Mouse (Mus musculus): ENCODE measurements around the gene Iqce. TPM values are rescaled to one million over a fixed set of nuclear protein-coding genes. Genes with fewer than 3 reads are reported as not detected.

Iqce gene
- polyA plus RNA-seq, 1 experiment: 4.8 TPM

DNA sequence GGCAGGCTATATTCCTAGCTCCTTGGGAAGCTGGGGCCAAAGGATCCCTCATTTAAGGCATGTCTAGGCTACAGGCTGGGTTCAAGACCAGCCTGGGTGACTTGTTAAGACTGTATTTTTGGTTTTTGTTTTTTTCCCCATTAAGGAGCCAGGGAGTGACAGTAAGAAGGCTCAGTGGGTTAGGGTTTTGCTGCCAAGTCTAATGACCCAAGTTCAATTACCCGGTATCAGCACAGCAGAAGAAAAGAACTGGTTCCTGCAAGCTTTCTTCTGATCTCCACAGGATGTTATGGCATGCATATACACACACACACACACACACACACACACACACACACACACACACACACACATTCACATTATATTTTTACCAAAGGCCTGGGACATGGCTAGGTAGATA is 41.8 kb downstream of the Iqce start:
- Histone ChIP-seq H3K4me2 (ENCODE audit: low read depth) (no peak overlapping the region), H3K36me3 (ENCODE audit: control insufficient read depth, insufficient read depth) (no peaks in the 10 kb centered on the region), H3K79me2 (ENCODE audit: control insufficient read depth, insufficient read depth) (no peaks in the 10 kb centered on the region), H3ac (ENCODE audit: control insufficient read depth, insufficient read length) (no peak overlapping the region), H3K27me3 (ENCODE audit: control insufficient read depth, insufficient read depth, insufficient read length) (no peaks in the 10 kb centered on the region), H3K4me3 (no peak overlapping the region)
- TF ChIP-seq TCF12 (IDR thresholded peaks at IDR 0.05; ENCODE audit: insufficient read depth, poor library complexity, severe bottlenecking) (no peak), E2F4 (IDR thresholded peaks at IDR 0.05; ENCODE audit: insufficient read depth) (no peak), MYOG (IDR thresholded peaks at IDR 0.05; ENCODE audit: control insufficient read depth in 1 of 3, insufficient read depth in 1 of 3, insufficient read length in 2 of 3, low read depth in 2 of 3) (no peak), POLR2A (IDR thresholded peaks at IDR 0.05; ENCODE audit: insufficient read length, low read depth) (no peak), MYOD1 (IDR thresholded peaks at IDR 0.05; ENCODE audit: control insufficient read depth in 1 of 3, insufficient read length in 2 of 3, low read depth in 2 of 3) (no peak), TCF3 (IDR thresholded peaks at IDR 0.05; ENCODE audit: insufficient read length, low read depth) (no peak), REST (IDR thresholded peaks at IDR 0.05; ENCODE audit: insufficient read depth, insufficient read length) (no peak), SRF (IDR thresholded peaks at IDR 0.05; ENCODE audit: control insufficient read depth, insufficient read length, low read depth) (no peak), MAX (IDR thresholded peaks at IDR 0.05; ENCODE audit: low read depth) (no peak), CEBPB (IDR thresholded peaks at IDR 0.05; ENCODE audit: insufficient read depth, poor library complexity, severe bottlenecking) (no peak), USF1 (IDR thresholded peaks at IDR 0.05; ENCODE audit: low read depth) (no peak), POLR2AphosphoS2 (IDR thresholded peaks at IDR 0.05; ENCODE audit: insufficient read length, low read depth) (no peak)

DNA sequence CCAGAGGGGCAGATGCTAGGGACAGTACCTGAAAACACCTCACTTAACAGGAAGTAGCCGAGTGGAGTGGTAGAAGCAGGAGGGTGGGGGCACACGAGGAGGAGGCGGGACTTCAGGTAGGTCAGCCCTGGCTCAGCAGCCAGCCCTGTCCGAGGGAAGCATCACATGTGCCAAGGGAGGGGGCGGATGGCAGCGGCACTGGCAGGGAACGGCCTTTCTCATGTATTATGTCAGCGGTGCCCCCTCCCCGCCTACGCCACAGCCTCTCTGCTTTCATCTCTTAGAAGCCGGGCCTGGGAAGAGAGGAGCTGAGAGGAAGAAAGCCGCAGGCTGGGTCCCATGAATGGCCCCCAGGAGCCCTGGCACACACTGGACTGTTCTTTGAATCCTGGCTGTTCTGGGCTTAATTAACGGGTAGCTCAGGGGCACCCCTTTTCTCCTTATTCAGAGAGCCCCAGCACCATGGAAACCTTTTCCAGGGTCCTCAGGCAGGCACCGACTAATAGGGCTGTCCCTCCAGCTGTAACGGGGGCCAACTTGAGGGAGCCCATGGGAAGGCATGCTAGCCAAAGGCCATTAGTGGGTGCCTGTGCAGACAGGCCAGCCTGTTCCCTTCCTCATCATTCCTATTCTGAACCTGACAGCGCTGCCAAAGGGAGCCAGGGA is 42.4 kb downstream of the Iqce start:
- H3K36me3 ChIP-seq (ENCODE audit: control insufficient read depth, insufficient read depth): no peaks in the 10 kb centered on the region
- H3K4me3 ChIP-seq: no peak overlapping the region
- H3K27me3 ChIP-seq (ENCODE audit: control insufficient read depth, insufficient read depth, insufficient read length): no peaks in the 10 kb centered on the region
- TF ChIP-seq E2F4 (IDR thresholded peaks at IDR 0.05; ENCODE audit: insufficient read depth): no peak
- H3ac ChIP-seq (ENCODE audit: control insufficient read depth, insufficient read length): no peak overlapping the region
- no peak overlapping the region for H3K4me2 ChIP-seq (ENCODE audit: low read depth)
- no peaks in the 10 kb centered on the region for H3K79me2 ChIP-seq (ENCODE audit: control insufficient read depth, insufficient read depth)

DNA sequence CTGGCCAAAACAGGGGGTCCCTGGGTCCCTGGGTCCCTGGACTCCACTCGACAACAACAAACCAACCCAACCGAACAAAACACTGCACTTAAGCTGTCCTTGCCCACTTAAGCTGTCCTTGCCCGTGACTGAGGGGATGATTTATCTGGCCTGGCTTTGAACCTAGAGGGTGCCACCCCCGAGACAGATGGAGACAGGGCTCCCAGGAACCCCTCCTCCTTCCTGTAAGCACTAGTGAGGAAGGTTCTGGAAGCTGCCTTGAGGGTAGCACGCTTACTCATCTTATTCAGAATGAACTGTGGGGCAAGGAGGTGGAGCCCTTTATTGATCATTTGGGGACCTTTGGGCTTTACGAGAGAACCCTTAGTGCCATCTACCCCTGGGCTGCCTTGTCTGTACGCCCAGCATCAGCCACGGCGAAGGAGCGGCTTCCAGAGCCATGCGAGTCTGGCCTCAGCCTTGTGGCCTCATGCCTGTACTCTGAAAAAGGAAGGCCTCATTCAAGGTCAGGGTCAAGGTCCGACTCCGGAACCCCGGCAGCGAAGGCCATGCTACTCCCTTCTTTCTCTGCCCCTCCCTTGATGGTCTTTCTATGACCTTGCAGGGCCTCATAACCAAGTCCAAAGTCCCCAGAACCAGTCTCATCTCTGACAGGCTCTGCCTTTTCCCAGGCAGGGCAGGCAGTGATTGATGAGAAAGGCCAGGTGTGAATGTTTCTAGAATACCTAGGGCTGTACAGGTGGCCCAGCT is 47.9 kb downstream of the Iqce start:
- no peak overlapping the region for H3ac ChIP-seq (ENCODE audit: control insufficient read depth, insufficient read length)
- H3K4me3 ChIP-seq: no peak overlapping the region
- H3K79me2 ChIP-seq (ENCODE audit: control insufficient read depth, insufficient read depth): no peaks in the 10 kb centered on the region
- H3K36me3 ChIP-seq (ENCODE audit: control insufficient read depth, insufficient read depth): no peaks in the 10 kb centered on the region
- TF ChIP-seq TCF3 (IDR thresholded peaks at IDR 0.05; ENCODE audit: insufficient read length, low read depth) (no peak), MAX (IDR thresholded peaks at IDR 0.05; ENCODE audit: low read depth) (no peak), USF1 (IDR thresholded peaks at IDR 0.05; ENCODE audit: low read depth) (no peak), CEBPB (IDR thresholded peaks at IDR 0.05; ENCODE audit: insufficient read depth, poor library complexity, severe bottlenecking) (no peak), POLR2A (IDR thresholded peaks at IDR 0.05; ENCODE audit: insufficient read length, low read depth) (no peak), REST (IDR thresholded peaks at IDR 0.05; ENCODE audit: insufficient read depth, insufficient read length) (no peak), TCF12 (IDR thresholded peaks at IDR 0.05; ENCODE audit: insufficient read depth, poor library complexity, severe bottlenecking) (no peak), MYOD1 (IDR thresholded peaks at IDR 0.05; ENCODE audit: control insufficient read depth in 1 of 3, insufficient read length in 2 of 3, low read depth in 2 of 3) (no peak), E2F4 (IDR thresholded peaks at IDR 0.05; ENCODE audit: insufficient read depth) (no peak), POLR2AphosphoS2 (IDR thresholded peaks at IDR 0.05; ENCODE audit: insufficient read length, low read depth) (no peak), SRF (IDR thresholded peaks at IDR 0.05; ENCODE audit: control insufficient read depth, insufficient read length, low read depth) (no peak), MYOG (IDR thresholded peaks at IDR 0.05; ENCODE audit: control insufficient read depth in 1 of 3, insufficient read depth in 1 of 3, insufficient read length in 2 of 3, low read depth in 2 of 3) (no peak)
- no peaks in the 10 kb centered on the region for H3K27me3 ChIP-seq (ENCODE audit: control insufficient read depth, insufficient read depth, insufficient read length)
- H3K4me2 ChIP-seq (ENCODE audit: low read depth): no peak overlapping the region

DNA sequence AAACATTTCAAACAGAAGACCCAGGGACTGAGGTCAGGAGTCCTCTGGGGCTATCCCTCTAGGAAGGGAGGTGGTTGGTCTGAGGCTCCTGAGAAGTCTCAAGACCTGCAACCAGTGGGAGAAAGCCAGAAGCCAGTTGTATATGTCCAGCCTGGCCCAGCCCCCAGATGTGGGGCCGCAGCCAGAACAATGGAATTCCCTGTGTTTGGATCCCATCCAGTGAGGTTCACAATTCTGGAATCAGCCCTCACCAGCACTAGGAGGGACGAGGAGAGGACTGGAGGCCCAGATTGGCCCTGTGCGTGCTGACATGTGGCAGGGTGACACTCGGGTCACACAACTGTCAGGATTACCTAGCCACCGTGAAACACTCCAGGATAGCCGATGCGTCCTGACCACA is 49.6 kb downstream of the Iqce start:
- H3K36me3 ChIP-seq (ENCODE audit: control insufficient read depth, insufficient read depth): no peaks in the 10 kb centered on the region
- no peak overlapping the region for H3ac ChIP-seq (ENCODE audit: control insufficient read depth, insufficient read length)
- no peaks in the 10 kb centered on the region for H3K27me3 ChIP-seq (ENCODE audit: control insufficient read depth, insufficient read depth, insufficient read length)
- peaks cover 5% of the 10 kb centered on the region for H3K79me2 ChIP-seq (ENCODE audit: control insufficient read depth, insufficient read depth)
- no peak overlapping the region for H3K4me3 ChIP-seq
- no peak for TF ChIP-seq MYOD1 (IDR thresholded peaks at IDR 0.05; ENCODE audit: control insufficient read depth in 1 of 3, insufficient read length in 2 of 3, low read depth in 2 of 3)
- no peak for TF ChIP-seq POLR2A (IDR thresholded peaks at IDR 0.05; ENCODE audit: insufficient read length, low read depth)
- no peak for TF ChIP-seq SRF (IDR thresholded peaks at IDR 0.05; ENCODE audit: control insufficient read depth, insufficient read length, low read depth)
- no peak for TF ChIP-seq CEBPB (IDR thresholded peaks at IDR 0.05; ENCODE audit: insufficient read depth, poor library complexity, severe bottlenecking)
- no peak for TF ChIP-seq USF1 (IDR thresholded peaks at IDR 0.05; ENCODE audit: low read depth)
- TF ChIP-seq MYOG (IDR thresholded peaks at IDR 0.05; ENCODE audit: control insufficient read depth in 1 of 3, insufficient read depth in 1 of 3, insufficient read length in 2 of 3, low read depth in 2 of 3): no peak
- no peak for TF ChIP-seq MAX (IDR thresholded peaks at IDR 0.05; ENCODE audit: low read depth)
- TF ChIP-seq TCF12 (IDR thresholded peaks at IDR 0.05; ENCODE audit: insufficient read depth, poor library complexity, severe bottlenecking): no peak
- no peak for TF ChIP-seq TCF3 (IDR thresholded peaks at IDR 0.05; ENCODE audit: insufficient read length, low read depth)
- TF ChIP-seq POLR2AphosphoS2 (IDR thresholded peaks at IDR 0.05; ENCODE audit: insufficient read length, low read depth): no peak
- TF ChIP-seq REST (IDR thresholded peaks at IDR 0.05; ENCODE audit: insufficient read depth, insufficient read length): no peak
- TF ChIP-seq E2F4 (IDR thresholded peaks at IDR 0.05; ENCODE audit: insufficient read depth): no peak
- no peak overlapping the region for H3K4me2 ChIP-seq (ENCODE audit: low read depth)
